Mouse (Mus musculus) adrenal gland, adult 2 months (tissue): ENCODE results near the gene Mrps6. TPM values are rescaled to one million over a fixed set of nuclear protein-coding genes. Genes with fewer than 3 reads are reported as not detected.

Source experiments
- DNase-seq: peaks from one replicate; pipeline ENCODE4 v3.0.0; 2021
- long read RNA-seq: library from polyadenylated mRNA; stranded (forward); transcript quantifications from one replicate; pipeline ENCODE4 v2.0.0, GENCODE M21; 2021
- polyA plus RNA-seq: library from polyadenylated mRNA; depleted of rRNA; stranded (reverse); fragments of >200 nt; gene quantifications from 2 replicates; pipeline ENCODE4 v1.2.3, GENCODE M21; 2012; rRNA removed
- total RNA-seq, 2 experiments: library from RNA; stranded (reverse); gene quantifications; 2 replicates each; pipeline ENCODE4 v1.2.3; 2021

Mrps6 gene
- total RNA-seq (10 to 100 TPM; 94.1 to 98.5 TPM), polyA plus RNA-seq (26.7 and 26.8 TPM in 2 replicates)
- long read RNA-seq, transcript Mrps6-201 (3 exons, 846 nt): major isoform, 85 of 88 reads
- long read RNA-seq, partial matches to known transcripts: 1 of 88 reads
- long read RNA-seq, other reads (novel, unspliced or antisense): 2 of 88 reads

DNA sequence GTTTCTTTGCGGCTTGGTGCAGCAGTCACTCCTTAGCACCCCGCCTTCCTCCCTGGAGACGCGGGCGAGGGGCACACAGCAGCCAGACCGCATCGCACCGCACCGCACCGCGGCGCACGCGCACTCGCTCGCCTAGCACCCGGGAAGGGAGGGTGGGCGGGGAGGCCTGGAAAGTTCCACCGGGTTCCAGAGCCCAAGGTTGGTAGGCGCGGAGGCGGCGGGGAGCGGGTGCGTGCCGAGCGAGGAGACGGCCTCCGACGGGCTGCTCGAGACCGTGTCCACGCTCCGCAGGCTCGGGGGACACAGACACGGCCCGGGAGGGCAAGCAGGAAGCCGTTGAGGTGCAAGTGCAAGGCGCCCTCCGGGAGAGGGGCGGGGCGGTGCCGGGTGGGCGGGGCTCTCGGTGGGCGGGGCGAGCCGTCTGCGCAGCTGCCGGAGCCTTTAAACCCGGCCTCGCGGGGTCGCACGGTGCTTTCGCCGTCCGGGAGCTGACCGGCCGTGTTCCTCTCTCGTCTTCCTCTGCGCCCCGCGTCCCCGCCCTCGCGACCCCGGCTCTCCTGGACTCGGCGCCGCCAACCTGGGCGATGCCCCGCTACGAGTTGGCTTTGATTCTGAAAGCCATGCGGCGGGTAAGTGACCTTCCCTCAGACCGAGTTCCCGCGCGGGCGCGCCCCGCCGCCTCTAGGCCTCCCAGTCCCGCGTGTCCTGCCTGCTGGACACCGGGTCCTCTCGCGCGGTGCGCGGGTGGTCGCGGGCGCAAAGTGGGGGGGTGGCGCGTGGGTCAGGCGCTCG lies at the start of gene Mrps6, which contains the start of the genes Gm49711 and Slc5a3:
Gene Mrps6, plus strand, starts transcription at position 419 of the 792 bp plus-strand sequence.
Gene Gm49711, plus strand, starts transcription at position 465 of the 792 bp plus-strand sequence.
Gene Slc5a3, plus strand, starts transcription at position 471 of the 792 bp plus-strand sequence.
- DNase-seq: peak; percentile 94

- DNase-seq: no peak
These were observed 48.5 kb upstream of the Mrps6 start for GRCm38 (mm10) chr16:92009586-92009985.

DNA sequence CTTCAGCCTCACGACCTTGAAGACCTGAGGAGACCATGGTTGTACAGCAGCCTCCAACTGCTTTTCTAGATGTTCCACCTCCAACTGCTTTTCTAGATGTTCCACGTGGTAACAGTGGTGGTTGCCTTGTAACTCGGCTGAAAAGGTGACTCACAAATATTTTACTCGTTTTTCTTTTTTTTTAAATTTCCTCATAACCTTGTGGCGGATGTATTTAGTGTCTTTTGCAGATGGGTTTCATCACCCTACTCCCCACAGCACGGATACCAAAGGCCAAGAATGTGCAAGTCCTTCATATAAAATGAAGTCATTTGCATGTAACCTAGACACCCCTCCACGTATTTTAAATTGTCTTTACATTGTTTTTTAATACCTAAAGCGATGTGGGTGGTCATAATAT lies 41.3 kb upstream of the Mrps6 start:
- DNase-seq: no peak

GRCm38 (mm10) chr16:92019141-92020118 lies 38.6 kb upstream of the Mrps6 start:
- peak; percentile 68 for DNase-seq

- DNase-seq: no peak
These were observed 36.2 kb upstream of the Mrps6 start for GRCm38 (mm10) chr16:92021656-92022400.

GRCm38 (mm10) chr16:92022494-92023283 lies 35.4 kb upstream of the Mrps6 start:
- no peak for DNase-seq

GRCm38 (mm10) chr16:92033286-92033685 lies 24.8 kb upstream of the Mrps6 start:
- DNase-seq: no peak

DNA sequence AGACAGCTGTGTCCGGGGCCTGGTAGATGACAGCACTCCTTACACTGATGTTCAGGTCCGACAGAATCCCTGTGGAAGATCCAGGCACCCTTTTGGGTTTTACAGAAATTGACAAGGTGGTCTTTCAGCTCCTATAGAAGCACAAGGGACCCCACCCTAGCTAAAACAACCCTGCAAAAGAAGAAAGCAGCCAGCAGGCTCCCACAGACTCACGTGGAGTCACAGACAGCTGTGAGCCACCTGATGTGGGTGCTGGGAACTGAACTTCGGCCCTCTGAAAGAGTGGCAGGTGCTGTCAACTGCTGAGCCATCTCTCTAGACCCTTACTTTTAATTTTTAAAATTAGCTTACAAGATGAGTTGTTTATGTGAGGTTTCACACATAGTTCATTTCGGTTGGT lies 23.4 kb upstream of the Mrps6 start:
- DNase-seq: no peak

DNA sequence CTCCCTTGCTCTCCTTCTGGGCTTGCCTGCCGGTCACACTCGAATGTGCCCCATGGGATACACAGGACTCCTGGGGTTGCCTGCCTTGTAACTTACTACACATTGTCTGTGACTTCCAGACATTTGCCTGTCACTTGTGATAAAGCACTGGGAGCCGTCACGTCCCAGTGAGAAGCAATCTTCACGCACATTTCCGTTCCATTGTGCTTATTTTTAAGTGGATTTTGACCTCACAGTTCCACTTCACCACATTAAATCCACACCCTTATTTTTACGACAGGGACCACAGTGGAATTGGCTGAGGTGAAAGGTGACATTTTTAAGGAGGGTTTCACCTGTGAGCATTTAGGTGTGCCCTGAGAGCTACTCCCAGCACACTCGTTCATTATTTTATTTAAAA lies 21.4 kb upstream of the Mrps6 start:
- DNase-seq: no peak

DNA sequence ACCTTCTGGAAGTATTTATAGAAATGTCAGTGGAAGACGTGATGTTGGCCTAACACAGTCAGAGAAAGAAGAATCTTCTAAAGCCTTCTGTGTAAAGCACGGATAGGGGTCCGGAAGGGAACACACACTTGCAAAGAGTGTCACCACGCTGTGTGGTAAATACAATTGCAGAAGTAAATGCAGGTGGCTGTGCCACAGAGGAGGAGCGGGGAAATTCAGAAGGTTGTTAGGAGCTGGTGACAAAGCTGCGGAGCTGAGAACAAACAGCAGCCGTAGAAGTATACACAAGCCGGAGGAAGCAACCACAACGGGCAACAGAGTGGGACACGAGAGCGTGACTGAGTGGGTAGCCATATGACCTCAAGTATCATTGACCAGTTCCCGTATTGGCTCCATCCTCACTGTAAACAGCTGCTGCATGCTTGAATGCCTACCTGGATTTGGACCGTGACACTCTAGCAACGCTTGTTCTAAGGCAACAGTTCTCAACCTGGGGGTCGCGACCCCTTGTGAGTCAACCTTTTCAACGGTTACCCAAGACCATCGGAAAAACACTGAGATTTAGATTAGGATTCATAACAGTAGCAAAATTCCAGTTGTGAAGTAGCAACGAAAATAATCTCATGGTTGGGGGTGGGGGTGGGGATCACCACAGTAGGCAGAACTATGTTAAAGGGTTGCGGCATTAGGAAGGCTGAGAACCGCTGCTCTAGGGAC lies 20.0 kb upstream of the Mrps6 start:
- no peak for DNase-seq

GRCm38 (mm10) chr16:92039421-92039820 lies 18.6 kb upstream of the Mrps6 start:
- DNase-seq: no peak

DNA sequence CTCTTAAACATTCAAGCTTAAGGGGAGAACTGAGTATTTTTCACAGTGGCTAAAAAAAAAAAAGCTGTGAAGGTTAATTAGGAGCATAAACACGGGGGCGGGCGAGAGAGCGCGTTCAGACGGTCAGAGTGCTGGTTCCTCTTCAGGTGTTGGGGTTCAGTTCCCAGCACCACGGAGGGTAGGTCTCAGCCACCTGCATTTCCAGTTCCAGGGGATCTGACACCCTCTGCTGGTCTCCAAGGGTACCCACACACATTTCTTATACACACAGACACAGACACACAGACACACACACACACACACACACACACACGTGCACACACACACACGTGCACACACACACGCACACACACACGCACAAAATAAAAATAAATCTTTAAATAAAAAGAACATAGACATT lies 18.1 kb upstream of the Mrps6 start:
- no peak for DNase-seq

- DNase-seq: no peak
These were observed 6.2 kb upstream of the Mrps6 start for GRCm38 (mm10) chr16:92051777-92052310.

GRCm38 (mm10) chr16:92052569-92052968 lies 5.5 kb upstream of the Mrps6 start:
- no peak for DNase-seq

DNA sequence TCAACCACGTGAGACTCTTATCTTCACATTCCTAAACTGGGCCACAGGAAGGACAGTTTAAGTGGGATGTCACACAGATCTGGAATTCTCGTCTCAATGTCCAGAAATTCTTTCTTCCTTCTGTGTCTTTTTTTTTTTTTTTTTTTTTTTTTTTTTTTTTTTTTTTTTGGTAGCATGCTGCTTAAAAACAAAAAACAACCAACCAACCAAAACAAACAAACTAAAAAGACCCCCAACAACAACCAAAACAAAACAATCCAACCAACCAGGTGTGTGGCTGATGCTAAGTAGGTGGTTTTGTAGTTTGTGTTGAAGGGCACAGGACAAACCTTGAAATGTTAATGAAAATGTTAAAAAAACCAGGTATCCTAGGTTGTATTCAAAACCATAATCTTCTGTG lies 1.4 kb upstream of the Mrps6 start:
- DNase-seq: no peak

DNA sequence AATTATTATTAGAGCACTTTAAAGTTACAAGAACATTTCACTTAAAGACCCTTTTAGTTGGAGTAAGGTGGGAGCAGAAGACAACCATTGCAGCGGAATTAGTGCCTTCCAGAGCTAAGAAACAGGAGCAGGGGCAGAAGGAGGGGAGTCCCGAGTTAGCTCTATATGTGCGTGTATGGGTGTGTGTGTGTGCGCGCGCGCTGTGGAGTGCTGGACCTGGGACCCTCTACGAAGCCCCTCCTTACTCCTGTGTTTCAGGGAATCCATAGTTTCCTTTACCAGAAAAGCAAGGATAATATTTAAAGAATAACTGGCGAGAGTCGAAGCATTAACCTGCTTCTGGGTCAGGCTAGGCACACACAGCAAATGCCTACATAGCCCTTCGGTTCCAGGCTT lies 616 bp upstream of the Mrps6 start:
- no peak for DNase-seq

DNA sequence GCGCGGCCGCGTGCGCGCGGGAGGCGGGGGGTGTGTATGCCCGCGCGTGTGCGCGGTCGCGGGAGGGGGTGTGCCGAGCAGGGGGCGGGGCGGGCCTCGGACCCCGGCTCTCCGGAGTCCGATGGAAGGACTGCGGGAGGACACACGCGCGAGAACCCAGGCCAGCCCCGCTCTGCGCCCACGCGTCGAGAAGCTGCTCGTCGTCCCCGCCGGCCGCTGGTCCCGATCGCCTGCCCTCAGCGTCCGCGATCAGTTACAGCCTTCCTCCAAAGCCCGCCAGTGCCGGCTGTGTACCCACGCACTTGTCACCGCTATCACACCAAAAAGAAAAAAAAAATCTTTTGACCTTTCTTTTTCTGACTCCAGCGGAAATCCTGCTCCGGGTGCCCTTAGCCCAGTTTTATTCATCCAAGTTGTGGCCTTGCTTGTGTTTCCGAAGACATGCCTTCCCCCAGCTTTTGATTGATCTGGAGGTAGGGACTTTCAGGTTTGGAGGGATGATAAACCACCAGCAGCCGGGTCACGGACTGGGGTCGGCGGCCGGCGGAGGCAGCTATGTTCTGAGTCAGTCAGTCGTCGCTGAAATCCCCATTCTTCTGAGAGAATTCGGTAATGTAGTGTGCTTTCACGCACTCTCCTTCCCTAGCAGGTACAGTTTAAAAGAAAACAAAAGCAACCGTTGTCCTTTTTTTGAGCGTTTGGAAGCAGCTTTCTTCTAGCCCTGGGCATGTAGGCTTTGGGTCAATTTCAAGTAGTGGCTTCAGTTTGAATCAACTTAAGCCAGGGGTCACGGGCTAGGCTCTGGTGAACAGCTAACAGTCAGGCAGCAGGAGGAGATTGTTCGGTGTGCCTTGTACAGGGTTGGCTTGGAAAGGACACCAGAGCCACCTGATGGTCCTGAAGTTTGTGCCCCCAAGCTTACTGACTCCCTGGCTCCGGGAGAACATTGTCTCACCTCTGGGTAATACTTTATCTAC lies 862 bp downstream of the Mrps6 start:
- DNase-seq: peak; percentile 70

- no peak for DNase-seq
These were observed 2.1 kb downstream of the Mrps6 start for GRCm38 (mm10) chr16:92060213-92060612.

DNA sequence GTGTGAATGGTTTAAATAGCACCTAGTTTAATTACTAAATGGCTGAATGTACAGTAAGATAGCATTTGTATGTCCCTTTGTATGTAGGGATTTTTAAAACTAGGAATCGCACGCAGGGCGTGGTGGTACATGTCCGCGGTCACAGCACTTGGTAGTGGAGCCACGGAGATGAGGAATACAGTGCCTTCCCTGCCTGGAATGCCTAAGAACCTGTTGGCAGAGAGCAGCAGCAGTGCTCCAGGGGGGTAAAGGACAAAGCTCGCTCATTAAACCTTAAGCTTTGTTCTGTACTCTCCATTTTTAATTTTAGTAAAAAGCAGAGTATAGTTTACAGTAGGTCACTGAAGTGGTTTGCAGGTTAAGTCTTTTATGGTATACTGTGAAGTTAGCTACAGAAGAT lies 3.5 kb downstream of the Mrps6 start:
- DNase-seq: no peak
